Mouse (Mus musculus): Measurements from ENCODE around the gene Csk. TPM values are rescaled to one million over a fixed set of nuclear protein-coding genes. Genes with fewer than 3 reads are reported as not detected.

The Csk gene
- total RNA-seq, 1 experiment from 2014 or later = 332 TPM

- ATAC-seq (replicated peaks; ENCODE audit: insufficient number of reproducible peaks, low FRiP score, low TSS enrichment, poor library complexity, severe bottlenecking) = no peak
Observed at GRCm38 (mm10) chr9:57584991-57585390, 68.4 kb downstream of the Csk start.

DNA sequence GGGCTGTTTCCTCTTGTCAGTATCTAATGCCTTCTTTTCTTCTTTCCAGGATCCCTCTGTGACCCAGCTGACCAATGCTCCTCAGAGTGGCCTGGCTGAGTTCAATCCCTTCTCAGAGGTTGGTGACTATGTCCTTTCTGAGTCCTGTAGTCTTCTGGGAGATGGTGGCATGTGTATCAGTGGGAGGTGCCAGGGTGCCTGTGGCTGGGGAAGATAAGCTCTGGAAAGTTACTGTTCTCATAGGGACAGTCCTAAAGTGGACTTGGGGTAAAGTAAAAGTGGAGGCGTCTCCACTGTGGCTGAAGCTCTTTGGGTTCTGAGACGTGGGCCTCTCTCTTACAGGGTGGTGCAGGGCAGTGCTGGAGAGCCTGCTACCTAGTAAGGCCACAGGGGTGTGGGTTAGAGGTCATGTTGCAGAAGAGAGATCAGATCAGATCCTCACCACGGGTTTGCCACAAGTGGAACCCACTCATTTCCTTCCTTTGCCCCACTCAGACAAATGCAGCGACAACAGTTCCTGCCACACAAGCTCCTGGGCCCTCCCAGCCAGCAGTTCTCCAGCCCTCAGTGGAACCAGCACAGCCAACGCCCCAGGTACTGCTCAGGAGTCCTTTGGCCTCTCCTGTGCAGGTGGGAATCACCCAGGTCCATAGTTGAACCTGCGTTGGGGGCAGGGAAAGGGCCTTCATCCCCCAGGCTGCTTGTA is 76.1 kb downstream of the Csk start:
- 0 out of 2 replicates have a peak, but pooled peaks have one; percentile 18 for ATAC-seq (replicated peaks; ENCODE audit: insufficient number of reproducible peaks, low FRiP score, low TSS enrichment, poor library complexity, severe bottlenecking)

Other genes starting within 250 kb of the Csk start
- 19.8 to 46.2 TPM (median 27.2 TPM) in 3 replicates for gene Ppcdc, start 213.5 kb downstream of the Csk start, total RNA-seq (2017)
- gene Scamp5, start 185.6 kb downstream of the Csk start, total RNA-seq (2017) = not detected in 3 replicates
- not detected in 3 replicates for gene Rpp25, start 149.6 kb downstream of the Csk start, total RNA-seq (2017)
- 54.8 to 108 TPM (median 74.5 TPM) in 3 replicates for gene Cox5a, start 132.4 kb downstream of the Csk start, total RNA-seq (2017)
- 17.5 to 23.5 TPM (median 18.2 TPM) in 3 replicates for gene Fam219b, start 116.1 kb downstream of the Csk start, total RNA-seq (2017)
- gene Mpi, start 100.9 kb downstream of the Csk start, total RNA-seq (2017) = 1.9 to 7.7 TPM (median 7.5 TPM) in 3 replicates
- 30.6 to 40.9 TPM (median 34.3 TPM) in 3 replicates for gene Scamp2, start 92.7 kb downstream of the Csk start, total RNA-seq (2017)
- 3.8 to 20.7 TPM (median 20.3 TPM) in 3 replicates for gene Ulk3, start 64.2 kb downstream of the Csk start, total RNA-seq (2017)
- gene Cplx3, start 47.4 kb downstream of the Csk start, total RNA-seq (2017) = not detected in 3 replicates
- not detected in 3 replicates for gene Lman1l, start 32.9 kb downstream of the Csk start, total RNA-seq (2017)
- not detected in 3 replicates for gene Cyp1a2, start 30.1 kb upstream of the Csk start, total RNA-seq (2017)
- gene Cyp1a1, start 34.3 kb upstream of the Csk start, total RNA-seq (2017) = not detected in 3 replicates
- 2.6 to 7.9 TPM (median 3.7 TPM) in 3 replicates for gene Edc3, start 54.9 kb upstream of the Csk start, total RNA-seq (2017)
- 97.1 to 158 TPM (median 125 TPM) in 3 replicates for gene Clk3, start 112.2 kb upstream of the Csk start, total RNA-seq (2017)
- 9.1 to 26.5 TPM (median 10.0 TPM) in 3 replicates for gene Arid3b, start 183.2 kb upstream of the Csk start, total RNA-seq (2017)

Data from monocyte, adult 5-6 weeks (primary cell).